Mouse (Mus musculus) kidney, adult 9 months (tissue): ENCODE measurements at regions not wholly inside any gene's neighbourhood (a gene's known extent, or its start where the extent isn't known, plus 50 kb on each side); places are given as distances from the start of the nearest gene placed in this dataset.

ENCODE experiments used
- DNase-seq: peaks from one replicate; pipeline ENCODE4 v3.0.0; 2022

GRCm38 (mm10) chr7:68686396-68687139, 62.5 kb downstream of the Arrdc4 start:
- DNase-seq, result no peak

GRCm38 (mm10) chr7:68682929-68683643, 66.0 kb downstream of the Arrdc4 start:
- DNase-seq, result no peak

- peak; percentile 61 for DNase-seq
Observed at GRCm38 (mm10) chr7:68682318-68682728, 66.7 kb downstream of the Arrdc4 start.

GRCm38 (mm10) chr7:68679770-68680169, 69.3 kb downstream of the Arrdc4 start:
- DNase-seq, result no peak

GRCm38 (mm10) chr7:68667790-68668732, 81.0 kb downstream of the Arrdc4 start:
- no peak for DNase-seq

GRCm38 (mm10) chr7:68667215-68667614, 81.8 kb downstream of the Arrdc4 start:
- peak; percentile 28 for DNase-seq

GRCm38 (mm10) chr7:68656354-68656753, 92.7 kb downstream of the Arrdc4 start:
- no peak for DNase-seq

GRCm38 (mm10) chr7:68653534-68653933, 95.5 kb downstream of the Arrdc4 start:
- DNase-seq, result no peak

- DNase-seq, result peak; percentile 26
Observed at GRCm38 (mm10) chr7:68651418-68651817, 97.6 kb downstream of the Arrdc4 start.

- no peak for DNase-seq
Observed at GRCm38 (mm10) chr7:68637556-68638215, 111.4 kb downstream of the Arrdc4 start.

GRCm38 (mm10) chr7:68621080-68621479, 128.0 kb downstream of the Arrdc4 start:
- no peak for DNase-seq

GRCm38 (mm10) chr7:68610499-68610898, 138.5 kb downstream of the Arrdc4 start:
- DNase-seq, result no peak

GRCm38 (mm10) chr7:68607170-68607569, 141.9 kb downstream of the Arrdc4 start:
- DNase-seq, result no peak

- DNase-seq, result peak; percentile 38
Observed at GRCm38 (mm10) chr7:68606278-68606677, 142.8 kb downstream of the Arrdc4 start.

GRCm38 (mm10) chr7:68603711-68604110, 145.3 kb downstream of the Arrdc4 start:
- DNase-seq, result no peak

- peak; percentile 48 for DNase-seq
Observed at GRCm38 (mm10) chr7:68602003-68602402, 147.0 kb downstream of the Arrdc4 start.

GRCm38 (mm10) chr7:68594017-68594386, 155.0 kb downstream of the Arrdc4 start:
- no peak for DNase-seq

GRCm38 (mm10) chr7:68593344-68594016, 155.6 kb downstream of the Arrdc4 start:
- no peak for DNase-seq

GRCm38 (mm10) chr7:68582540-68583325, 166.3 kb downstream of the Arrdc4 start:
- no peak for DNase-seq

GRCm38 (mm10) chr7:68580650-68581049, 168.4 kb downstream of the Arrdc4 start:
- peak; percentile 63 for DNase-seq

GRCm38 (mm10) chr7:68579666-68580065, 169.4 kb downstream of the Arrdc4 start:
- DNase-seq, result peak; percentile 86
